Mouse (Mus musculus) liver, adult 2 months (tissue): ENCODE measurements at regions not wholly inside any gene's neighbourhood (a gene's known extent, or its start where the extent isn't known, plus 50 kb on each side); places are given as distances from the start of the nearest gene placed in this dataset.

Experiments used
- CTCF ChIP-seq: fragments of 200-500 bp; IDR thresholded peaks from 2 replicates; pipeline ENCODE4 v1.5.1; 2011; ENCODE audit warnings: low read depth, low read length, control low read depth
- POLR2A ChIP-seq: fragments of 200-500 bp; IDR thresholded peaks from 2 replicates; pipeline ENCODE4 v1.6.1; 2011; ENCODE audit warnings: low read length, control low read depth; ENCODE audit not compliant: insufficient read depth; ENCODE audit errors: extremely low read depth

- TF ChIP-seq CTCF (no peak), POLR2A (no peak)
These were observed 179.2 kb upstream of the Sh3bp4 start for GRCm38 (mm10) chr1:88891041-88891440.
